18 mouse cellular contexts compared by ENCODE assay signal in genomic region chr12:40596441-40596840, GRCm38 (mm10).
"Had no signal": no experiment of that assay in that cellular context is flagged by ENCODE, and none has a peak within 500 bp of the region (broad histone marks: within the 10 kb centered on the region; RNA-seq: fewer than 3 reads in every experiment).

No protein-coding gene starts in this region.

- H3K4me1 ChIP-seq: intestine, embryonic 15.5 days; megakaryocyte, embryonic 14.5 days had no signal

- DNase-seq: kidney, adult 18-20 months; kidney, postnatal 10 days; kidney, postnatal 4 days; lung, postnatal 14 days; retina, postnatal 1 day; right cerebral cortex, postnatal 4 days; spleen, adult 18-20 months; thymus, adult 18-20 months; thymus, postnatal 14 days had no signal

- H3K4me3 ChIP-seq: intestine, embryonic 15.5 days; limb, embryonic 12.5 days; lung, embryonic 15.5 days; megakaryocyte, embryonic 14.5 days; midbrain, embryonic 15.5 days; neural tube, embryonic 13.5 days had no signal

- H3K4me2 ChIP-seq: intestine, embryonic 15.5 days; limb, embryonic 12.5 days; lung, embryonic 15.5 days; midbrain, embryonic 11.5 days; midbrain, embryonic 15.5 days; neural tube, embryonic 13.5 days had no signal

- H3K9ac ChIP-seq: intestine, embryonic 15.5 days; limb, embryonic 12.5 days; liver, embryonic 14.5 days; lung, embryonic 15.5 days; midbrain, embryonic 15.5 days; neural tube, embryonic 13.5 days had no signal

- H3K36me3 ChIP-seq: intestine, embryonic 15.5 days; limb, embryonic 12.5 days; lung, embryonic 15.5 days; midbrain, embryonic 15.5 days; neural tube, embryonic 13.5 days had no signal

- H3K27me3 ChIP-seq: intestine, embryonic 15.5 days; limb, embryonic 12.5 days; lung, embryonic 15.5 days; midbrain, embryonic 15.5 days; neural tube, embryonic 13.5 days had no signal

- H3K9me3 ChIP-seq: intestine, embryonic 15.5 days; limb, embryonic 12.5 days; lung, embryonic 15.5 days; megakaryocyte, embryonic 14.5 days; midbrain, embryonic 15.5 days; neural tube, embryonic 13.5 days had no signal

- ATAC-seq: intestine, embryonic 15.5 days had no signal

- H3K27ac ChIP-seq: intestine, embryonic 15.5 days; limb, embryonic 12.5 days; liver, embryonic 14.5 days; lung, embryonic 15.5 days; macrophage; midbrain, embryonic 15.5 days; neural tube, embryonic 13.5 days had no signal
